Mouse (Mus musculus) CD4-positive naive resting alpha-beta T cell, adult 57 days (primary cell): ENCODE measurements around the gene Adprh. TPM values are rescaled to one million over a fixed set of nuclear protein-coding genes. Genes with fewer than 3 reads are reported as not detected.

Experiments
- total RNA-seq: library from RNA; stranded (reverse); gene quantifications from one replicate; pipeline ENCODE4 v1.2.4, GENCODE M21; 2023

The Adprh gene
- 19.5 TPM for total RNA-seq

GRCm38 (mm10) chr16:38452442-38453202 is at the start of gene Adprh:
Adprh (minus strand) TSS chr16:38452703.

GRCm38 (mm10) chr16:38455511-38456418 is 3.3 kb upstream of the Adprh start, which contains the start of gene Cd80:
Cd80 (plus strand) TSS chr16:38455561.

GRCm38 (mm10) chr16:38432498-38433425 is 19.7 kb downstream of the Adprh start, which contains the start of gene Pla1a:
Pla1a (minus strand) TSS chr16:38433145.

Other genes with a start within 250 kb of the Adprh start
- gene Nr1i2, start 157.9 kb downstream of the Adprh start, total RNA-seq: not detected
- not detected for gene Maats1, start 110.6 kb downstream of the Adprh start, total RNA-seq
- 64.1 TPM for gene Cox17, start 105.7 kb downstream of the Adprh start, total RNA-seq
- gene Gm21987, start 105.7 kb downstream of the Adprh start, total RNA-seq: not detected
- gene Popdc2, start 90.5 kb downstream of the Adprh start, total RNA-seq: not detected
- gene Pla1a, start 19.6 kb downstream of the Adprh start, total RNA-seq: not detected
- gene Cd80, start 2.9 kb upstream of the Adprh start, total RNA-seq: 1.0 TPM
- 14.1 TPM for gene Timmdc1, start 70.0 kb upstream of the Adprh start, total RNA-seq
- 27.5 TPM for gene Poglut1, start 97.6 kb upstream of the Adprh start, total RNA-seq
- 47.5 TPM for gene Tmem39a, start 106.0 kb upstream of the Adprh start, total RNA-seq